Mouse (Mus musculus) MEL (cell line): Measurements from ENCODE around the gene E130309D02Rik. TPM values are rescaled to one million over a fixed set of nuclear protein-coding genes. Genes with fewer than 3 reads are reported as not detected.
A peak's percentile ranks its signal among the peaks of the same experiment; 100 is the strongest.

Experiments
- DNase-seq: peaks from one replicate; pipeline ENCODE4 v3.0.0; 2011; ENCODE audit warnings: low read depth, low spot score
- H3K27ac ChIP-seq: 2 replicates; pipeline ENCODE4 v1.5.1; 2012; ENCODE audit warnings: low read depth, mild to moderate bottlenecking, control low read depth, low read length, moderate library complexity; ENCODE audit not compliant: control insufficient read depth
- H3K27me3 ChIP-seq, 2 experiments: fragments of 150-350 bp in 1 of 2; sonication (generic) in 1 of 2; 2 replicates each; pipeline ENCODE4 v1.6.1; 2012; ENCODE audit warnings: low read length in 2 of 2, mild to moderate bottlenecking in 2 of 2, improper control_type of control experiment in 1 of 2, moderate library complexity in 1 of 2; ENCODE audit not compliant: insufficient read depth in 2 of 2, control insufficient read depth in 1 of 2
- H3K36me3 ChIP-seq, 2 experiments: 2 replicates each; pipeline ENCODE4 v1.6.1; 2012 to 2014; ENCODE audit warnings: low read length in 2 of 2, improper control_type of control experiment in 1 of 2, inconsistent platforms in 1 of 2, mild to moderate bottlenecking in 1 of 2; ENCODE audit not compliant: insufficient read depth in 2 of 2, control insufficient read depth in 1 of 2
- H3K4me1 ChIP-seq, 2 experiments: fragments of 150-350 bp in 1 of 2; sonication (generic) in 1 of 2; 2 replicates each; pipeline ENCODE4 v1.6.1; 2012; ENCODE audit warnings: low read length in 2 of 2, improper control_type of control experiment in 1 of 2, mild to moderate bottlenecking in 1 of 2; ENCODE audit not compliant: insufficient read depth in 2 of 2, control insufficient read depth in 1 of 2
- H3K4me3 ChIP-seq, 2 experiments: fragments of 150-350 bp in 1 of 2; sonication (generic) in 1 of 2; 2 replicates each; pipeline ENCODE4 v1.5.1; 2012; ENCODE audit warnings: low read depth in 2 of 2, low read length in 2 of 2, mild to moderate bottlenecking in 2 of 2, moderate library complexity in 2 of 2, control low read depth in 1 of 2, improper control_type of control experiment in 1 of 2; ENCODE audit not compliant: control insufficient read depth in 1 of 2, insufficient read depth in 1 of 2
- H3K79me2 ChIP-seq: 2 replicates; pipeline ENCODE4 v1.6.1; 2012; ENCODE audit warnings: mild to moderate bottlenecking, low read length, moderate library complexity; ENCODE audit not compliant: control insufficient read depth, poor library complexity, insufficient read depth
- H3K9ac ChIP-seq: 2 replicates; pipeline ENCODE4 v1.6.1; 2012; ENCODE audit warnings: low read depth, mild to moderate bottlenecking, control low read depth, low read length, moderate library complexity; ENCODE audit not compliant: control insufficient read depth, poor library complexity, severe bottlenecking
- H3K9me3 ChIP-seq: fragments of 150-350 bp; sonication (generic); replicated peaks from 2 replicates; pipeline ENCODE4 v1.6.1; 2012; ENCODE audit warnings: mild to moderate bottlenecking, low read length, improper control_type of control experiment, moderate library complexity; ENCODE audit not compliant: insufficient read depth
- BHLHE40 ChIP-seq: IDR thresholded peaks from 2 replicates; pipeline ENCODE4 v1.6.1; 2012; ENCODE audit warnings: low read depth, mild to moderate bottlenecking, inconsistent platforms, low read length, improper control_type of control experiment, borderline replicate concordance
- CTCF ChIP-seq, 3 experiments: IDR thresholded peaks in 2 of 3; conservative IDR thresholded peaks in 1 of 3; 2 replicates each; pipeline ENCODE4 v1.5.1; 2011 to 2012; ENCODE audit warnings: low read length in 3 of 3, low read depth in 2 of 3, mild to moderate bottlenecking in 2 of 3, improper control_type of control experiment in 1 of 3, inconsistent platforms in 1 of 3, mixed read lengths in 1 of 3, moderate library complexity in 1 of 3; ENCODE audit not compliant: control insufficient read depth in 1 of 3, insufficient read depth in 1 of 3, poor library complexity in 1 of 3, severe bottlenecking in 1 of 3
- EP300 ChIP-seq, 2 experiments: IDR thresholded peaks; 2 replicates each; pipeline ENCODE4 v1.6.1; 2011; ENCODE audit warnings: improper control_type of control experiment in 2 of 2, low read length in 2 of 2, low read depth in 1 of 2, mild to moderate bottlenecking in 1 of 2
- GABPA ChIP-seq: IDR thresholded peaks from 2 replicates; pipeline ENCODE4 v1.6.1; 2012; ENCODE audit warnings: low read depth, mild to moderate bottlenecking, inconsistent platforms, low read length, improper control_type of control experiment, moderate library complexity
- HCFC1 ChIP-seq: IDR thresholded peaks from 2 replicates; pipeline ENCODE4 v1.6.1; 2012; ENCODE audit warnings: low read depth, mild to moderate bottlenecking, inconsistent platforms, low read length, improper control_type of control experiment, moderate library complexity
- KAT2A ChIP-seq: conservative IDR thresholded peaks from 2 replicates; pipeline ENCODE4 v1.6.1; 2012; ENCODE audit warnings: low read depth, low read length, improper control_type of control experiment, inconsistent platforms
- MAFK ChIP-seq: IDR thresholded peaks from 2 replicates; pipeline ENCODE4 v1.6.1; 2011; ENCODE audit warnings: low read depth, mild to moderate bottlenecking, low read length, improper control_type of control experiment, borderline replicate concordance
- MAX ChIP-seq: IDR thresholded peaks from 2 replicates; pipeline ENCODE4 v1.6.1; 2011; ENCODE audit warnings: low read length, improper control_type of control experiment
- MYB ChIP-seq: IDR thresholded peaks from 2 replicates; pipeline ENCODE4 v1.6.1; 2011; ENCODE audit warnings: mild to moderate bottlenecking, low read depth, low read length, improper control_type of control experiment
- MYC ChIP-seq: IDR thresholded peaks from 2 replicates; pipeline ENCODE4 v1.6.1; 2011; ENCODE audit warnings: low read depth, mild to moderate bottlenecking, low read length, improper control_type of control experiment, moderate library complexity
- POLR2A ChIP-seq, 2 experiments: IDR thresholded peaks; 2 replicates each; pipeline ENCODE4 v1.6.1; 2011 to 2012; ENCODE audit warnings: low read length in 2 of 2, mild to moderate bottlenecking in 2 of 2, control low read depth in 1 of 2, improper control_type of control experiment in 1 of 2, low read depth in 1 of 2, moderate library complexity in 1 of 2; ENCODE audit not compliant: control insufficient read depth in 1 of 2, insufficient read depth in 1 of 2, poor library complexity in 1 of 2
- POLR2AphosphoS5 ChIP-seq: IDR thresholded peaks from 2 replicates; pipeline ENCODE4 v1.6.1; 2012; ENCODE audit warnings: low read depth, borderline replicate concordance, mild to moderate bottlenecking, inconsistent platforms, low read length, moderate library complexity, mixed read lengths
- RAD21 ChIP-seq: IDR thresholded peaks from 2 replicates; pipeline ENCODE4 v1.6.1; 2011; ENCODE audit warnings: mild to moderate bottlenecking, low read depth, low read length, improper control_type of control experiment
- SMC3 ChIP-seq: IDR thresholded peaks from 2 replicates; pipeline ENCODE4 v1.6.1; 2011; ENCODE audit warnings: low read depth, low read length, improper control_type of control experiment
- TCF12 ChIP-seq: IDR thresholded peaks from 2 replicates; pipeline ENCODE4 v1.6.1; 2014; ENCODE audit warnings: low read depth, mild to moderate bottlenecking, inconsistent platforms, low read length, improper control_type of control experiment, moderate library complexity
- UBTF ChIP-seq: IDR thresholded peaks from 2 replicates; pipeline ENCODE4 v1.6.1; 2012; ENCODE audit warnings: low read depth, mild to moderate bottlenecking, inconsistent platforms, low read length, improper control_type of control experiment, moderate library complexity, borderline replicate concordance; ENCODE audit not compliant: insufficient read depth
- USF2 ChIP-seq, 2 experiments: IDR thresholded peaks; 2 replicates each; pipeline ENCODE4 v1.6.1; 2011 to 2012; ENCODE audit warnings: improper control_type of control experiment in 2 of 2, low read length in 2 of 2, borderline replicate concordance in 1 of 2, inconsistent platforms in 1 of 2, low read depth in 1 of 2, mild to moderate bottlenecking in 1 of 2; ENCODE audit not compliant: insufficient read depth in 1 of 2
- ZC3H11A ChIP-seq: IDR thresholded peaks from 2 replicates; pipeline ENCODE4 v1.6.1; 2012; ENCODE audit warnings: low read depth, mild to moderate bottlenecking, inconsistent platforms, low read length, improper control_type of control experiment
- ZKSCAN1 ChIP-seq: IDR thresholded peaks from 2 replicates; pipeline ENCODE4 v1.6.1; 2012; ENCODE audit warnings: low read depth, mild to moderate bottlenecking, inconsistent platforms, low read length, improper control_type of control experiment, moderate library complexity
- ZMIZ1 ChIP-seq: IDR thresholded peaks from 2 replicates; pipeline ENCODE4 v1.6.1; 2012; ENCODE audit warnings: low read depth, mild to moderate bottlenecking, inconsistent platforms, low read length, improper control_type of control experiment, moderate library complexity
- polyA plus RNA-seq, 2 experiments: library from polyadenylated mRNA; stranded (reverse) in 1 of 2; unstranded in 1 of 2; fragments of >175 nt in 1 of 2; fragments of >200 nt in 1 of 2; gene quantifications; 2 replicates each; pipeline versions ENCODE4 v1.2.1 to v1.2.4; 2012; ENCODE audit warnings: low replicate concordance in 2 of 2, low read depth in 1 of 2; ENCODE audit not compliant: insufficient read length in 2 of 2, insufficient read depth in 1 of 2, missing spikeins in 1 of 2
- total RNA-seq: library from RNA; depleted of rRNA; stranded (reverse); fragments of 300-350 nt; gene quantifications from 2 replicates; pipeline ENCODE4 v1.2.3, GENCODE M21; 2012

Gene E130309D02Rik
- total and polyA plus RNA-seq, 3 experiments, result 59.3 to 92.4 TPM; not detected in 1

DNA sequence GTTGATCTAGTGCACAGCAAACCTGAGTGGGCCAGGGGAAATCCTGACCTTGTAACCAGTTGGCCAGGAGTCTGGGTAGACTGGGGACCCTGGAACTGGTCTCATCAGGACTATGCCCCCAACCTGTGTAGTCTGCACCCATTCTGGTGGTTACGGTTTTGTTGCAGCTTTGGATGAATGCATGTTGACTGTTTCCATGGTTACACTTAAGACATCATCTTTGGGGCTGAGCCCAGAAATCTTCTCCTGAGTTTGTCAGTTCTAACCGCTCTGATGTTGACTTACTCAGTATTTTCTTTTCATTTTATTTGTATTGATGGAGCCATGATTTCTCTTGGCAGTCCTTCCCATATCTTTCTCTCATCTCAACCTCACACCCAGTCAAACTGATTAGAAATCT lies 19.8 kb downstream of the E130309D02Rik start:
- Histone ChIP-seq H3K27me3 (no peaks in the 10 kb centered on the region), H3K36me3 (peaks cover 0 to 4% of the 10 kb centered on the region in 2 experiments; a peak in 2 of 4 replicates), H3K79me2 (no peaks in the 10 kb centered on the region), H3K9ac (no peak overlapping the region), H3K4me3 (no peak overlapping the region), H3K9me3 (no peaks in the 10 kb centered on the region), H3K27ac (no peak overlapping the region), H3K4me1 (no peaks in the 10 kb centered on the region)
- TF ChIP-seq KAT2A (no peak), UBTF (no peak), USF2 (IDR thresholded peaks at IDR 0.05; ENCODE audit: borderline replicate concordance in 1 of 2, insufficient read depth in 1 of 2, low read depth in 1 of 2, low read length in 2 of 2) (no peak)
- no peak for DNase-seq

DNA sequence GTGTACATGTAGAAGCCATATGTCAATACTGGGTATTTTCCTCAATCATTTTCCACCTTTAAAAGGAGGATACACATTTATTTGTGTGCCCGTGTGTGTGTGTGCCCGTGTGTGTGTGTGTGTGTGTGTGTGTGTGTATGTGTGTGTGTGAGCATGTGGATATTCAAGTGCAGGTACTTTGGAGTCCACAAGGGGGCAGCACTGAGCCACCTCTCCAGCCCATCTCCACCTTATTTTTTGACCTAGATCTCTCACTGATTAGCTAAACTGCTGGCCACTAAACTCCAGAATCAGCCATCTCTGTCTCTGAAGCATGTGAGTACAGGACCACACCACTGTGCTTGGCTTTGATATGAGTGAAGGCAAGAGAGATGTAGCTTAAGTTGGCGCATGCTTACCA lies 20.3 kb downstream of the E130309D02Rik start:
- Histone ChIP-seq H3K4me1 (no peaks in the 10 kb centered on the region), H3K9ac (no peak overlapping the region), H3K27ac (no peak overlapping the region), H3K79me2 (no peaks in the 10 kb centered on the region), H3K9me3 (no peaks in the 10 kb centered on the region), H3K27me3 (no peaks in the 10 kb centered on the region), H3K36me3 (peaks cover 0 to under 1% of the 10 kb centered on the region in 2 experiments; a peak in 2 of 4 replicates), H3K4me3 (no peak overlapping the region)
- TF ChIP-seq GABPA, result no peak
- TF ChIP-seq SMC3, result peak; percentile 36
- peak; percentile 45 to 57 (median 55); a peak in 5 of 6 replicates for TF ChIP-seq CTCF (IDR thresholded peaks at IDR 0.05 in 2 of 3, conservative IDR thresholded peaks at IDR 0.05 in 1 of 3; ENCODE audit: control insufficient read depth in 1 of 3, insufficient read depth in 1 of 3, low read depth in 2 of 3, low read length in 3 of 3, poor library complexity in 1 of 3, severe bottlenecking in 1 of 3)
- no peak for DNase-seq

DNA sequence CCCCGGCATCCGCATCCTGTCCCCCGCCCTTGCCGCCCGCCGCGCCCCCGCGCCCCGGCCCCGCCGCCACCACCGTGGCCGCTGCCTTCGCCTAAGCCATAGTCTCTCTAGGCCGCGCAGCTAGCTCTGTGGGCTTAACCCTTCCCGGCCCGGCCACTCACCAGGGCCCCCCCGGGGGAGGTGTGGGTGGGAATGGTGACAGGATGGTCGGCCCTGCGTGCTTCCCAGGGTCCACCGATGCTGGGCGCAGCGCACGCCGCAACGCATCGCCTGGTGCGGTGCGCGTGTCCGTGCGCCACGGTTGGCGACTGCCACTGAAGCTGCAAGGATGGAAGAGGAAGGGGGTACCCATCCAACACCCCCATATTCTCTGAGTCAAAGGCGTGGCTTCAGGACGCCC lies 21.8 kb downstream of the E130309D02Rik start, which contains the start of gene Zfp853:
TSS of gene Zfp853 (minus strand) at position 220 of the 400 bp plus-strand sequence.
- H3K9me3 ChIP-seq, result no peaks in the 10 kb centered on the region
- no peak within 1 kb of the TSS for H3K27ac ChIP-seq
- H3K79me2 ChIP-seq, result no peaks in the 10 kb centered on the region
- no peak within 1 kb of the TSS for H3K9ac ChIP-seq
- TF ChIP-seq MYC (no peak), MAFK (no peak), ZC3H11A (no peak), TCF12 (no peak), CTCF (IDR thresholded peaks at IDR 0.05 in 2 of 3, conservative IDR thresholded peaks at IDR 0.05 in 1 of 3; ENCODE audit: control insufficient read depth in 1 of 3, insufficient read depth in 1 of 3, low read depth in 2 of 3, low read length in 3 of 3, poor library complexity in 1 of 3, severe bottlenecking in 1 of 3) (no peak), EP300 (IDR thresholded peaks at IDR 0.05; ENCODE audit: low read depth in 1 of 2, low read length in 2 of 2) (no peak), GABPA (no peak), ZKSCAN1 (no peak), RAD21 (no peak), MAX (no peak), BHLHE40 (no peak), POLR2A (IDR thresholded peaks at IDR 0.05; ENCODE audit: control insufficient read depth in 1 of 2, insufficient read depth in 1 of 2, low read depth in 1 of 2, low read length in 2 of 2, poor library complexity in 1 of 2) (no peak), MYB (no peak), POLR2AphosphoS5 (no peak), ZMIZ1 (no peak), HCFC1 (no peak)
- H3K4me3 ChIP-seq, result no peak within 1 kb of the TSS
- no peaks in the 10 kb centered on the region for H3K27me3 ChIP-seq
- DNase-seq, result no peak
- no peaks in the 10 kb centered on the region for H3K36me3 ChIP-seq
- no peaks in the 10 kb centered on the region for H3K4me1 ChIP-seq
